Mouse (Mus musculus): ENCODE data around the gene Ifrd2.

Gene Ifrd2

DNA sequence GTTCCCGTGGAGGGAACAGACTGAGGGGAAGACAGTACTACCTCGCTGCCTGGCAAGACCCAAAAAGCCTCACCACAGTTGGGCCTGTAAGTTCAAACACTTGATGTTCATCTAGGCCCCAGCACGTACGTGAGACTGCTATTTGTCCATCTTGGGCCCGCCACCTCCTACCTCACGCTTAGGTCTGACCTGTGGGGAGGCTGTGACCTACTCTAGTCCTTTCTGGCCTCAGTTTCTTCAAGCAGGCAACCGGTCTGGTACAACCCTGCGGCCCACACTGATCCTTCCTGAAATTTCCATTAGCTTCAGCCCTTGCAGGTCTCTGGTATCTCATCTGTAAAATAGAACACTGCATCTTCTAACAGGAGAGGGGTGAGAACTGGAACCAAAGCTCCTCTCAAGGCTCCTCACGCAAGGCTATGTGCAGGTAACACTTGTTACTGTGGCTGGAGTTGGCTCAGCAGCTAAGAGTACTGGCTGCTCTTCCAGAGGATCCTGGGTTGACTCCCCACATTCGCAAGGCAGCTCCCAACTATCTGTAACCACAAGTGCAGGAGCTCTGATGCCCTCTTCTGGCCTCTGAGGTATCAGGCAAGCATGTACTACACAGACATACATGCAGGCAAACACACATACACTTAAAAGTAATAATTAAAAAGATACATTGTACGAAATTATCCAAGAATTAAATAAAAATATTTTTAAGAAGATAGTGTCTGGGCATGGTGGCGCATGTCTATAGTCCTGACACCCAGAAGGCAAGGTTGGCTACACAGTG, 38.1 kb downstream of the Ifrd2 start:
- peak in 1 of 2 experiments; percentile 48 for DNase-seq

DNA sequence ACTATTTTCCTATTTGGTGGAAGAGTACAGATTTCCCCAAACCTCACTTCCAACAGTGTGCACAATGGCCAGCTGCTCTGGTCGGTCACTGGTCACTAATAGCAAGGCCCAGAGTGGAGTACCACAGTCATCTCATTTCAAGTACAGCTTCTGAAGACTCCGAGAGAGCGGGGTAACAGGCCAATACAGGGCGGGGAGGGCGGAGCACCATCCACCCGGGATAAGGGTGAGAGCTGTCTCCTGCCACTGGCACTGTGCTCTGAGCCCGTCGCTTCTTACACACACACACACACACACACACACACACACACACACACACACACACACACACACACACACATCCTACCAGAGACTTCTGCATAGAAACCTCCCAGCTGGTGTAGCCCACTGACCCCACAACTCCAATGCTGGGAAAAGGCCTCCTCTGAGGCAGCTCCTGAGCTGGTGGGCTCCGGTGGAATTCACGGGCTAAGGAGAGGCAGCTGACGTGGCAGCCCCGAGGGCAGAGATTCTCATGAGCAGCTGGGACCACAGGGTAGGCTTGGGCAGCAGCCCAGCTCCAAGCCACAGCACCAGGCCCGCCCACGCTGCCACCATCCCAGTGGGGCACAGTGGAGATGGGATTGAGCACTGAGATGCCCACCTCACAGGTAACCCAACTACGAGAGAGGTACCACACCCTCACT, 38.9 kb downstream of the Ifrd2 start:
- DNase-seq, result peak; percentile 33 to 40

DNA sequence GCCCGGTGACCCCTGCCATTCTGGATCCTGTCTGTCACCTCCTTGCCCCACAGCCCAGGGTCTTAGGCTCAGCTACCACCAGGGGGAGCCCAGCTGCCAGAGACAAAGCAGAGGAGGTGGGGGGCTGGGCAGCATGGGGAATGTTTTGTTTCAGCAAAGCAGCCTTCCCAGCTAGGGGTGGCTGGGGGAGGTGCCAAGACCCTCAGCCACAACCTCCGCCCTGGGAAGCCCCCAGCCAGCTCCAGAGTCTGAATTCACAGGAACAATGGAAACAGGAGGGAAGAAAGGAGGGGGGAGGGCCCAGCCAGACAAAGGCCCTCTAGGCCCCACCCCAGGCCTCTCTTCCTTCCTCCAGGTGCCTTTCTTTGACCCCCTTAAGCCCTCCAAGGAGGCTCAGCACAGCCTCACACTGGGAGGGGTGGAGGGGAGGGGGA, 39.4 kb downstream of the Ifrd2 start:
- DNase-seq, result peak; percentile 81 to 92

DNA sequence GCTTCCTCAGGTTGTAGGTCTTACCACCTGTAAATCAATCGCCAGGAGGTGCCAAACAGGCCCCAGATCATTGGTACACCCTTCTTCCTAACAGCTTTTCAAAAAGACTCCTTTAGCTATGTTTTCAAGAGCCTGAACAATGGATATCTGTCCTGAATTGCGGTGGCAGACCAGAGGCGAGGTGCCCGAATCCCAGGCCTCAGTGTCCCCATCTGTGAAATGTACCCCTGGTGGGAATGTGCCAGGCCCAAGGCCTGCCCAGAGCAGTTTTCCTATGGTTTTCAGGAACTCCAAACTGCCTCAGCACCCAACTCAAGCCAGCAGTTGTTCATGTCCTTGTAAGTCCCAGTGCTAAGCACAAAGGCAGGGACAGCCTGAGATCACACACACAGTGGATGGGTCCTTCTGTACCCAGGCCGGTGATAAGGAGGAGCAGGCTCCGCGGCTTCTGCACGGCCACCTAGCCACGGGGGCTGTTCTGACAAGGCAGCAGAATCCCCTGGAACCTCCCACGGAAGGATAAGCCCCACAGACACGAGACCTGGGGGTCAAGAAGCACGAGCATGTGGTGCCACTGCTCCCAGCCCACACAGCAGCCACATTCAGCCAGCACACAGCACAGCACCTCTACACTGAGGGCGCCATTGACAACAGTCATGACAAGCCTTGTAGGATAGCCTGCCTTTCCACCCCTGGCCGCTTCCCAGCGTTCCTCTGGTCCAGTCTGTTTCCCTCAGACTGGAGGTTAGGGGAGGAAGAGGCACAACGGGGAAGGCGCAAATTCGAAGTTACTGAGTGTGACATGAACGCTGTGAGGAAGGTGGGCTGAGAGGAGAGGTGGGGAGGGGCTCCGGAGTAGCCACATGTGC, 40.2 kb downstream of the Ifrd2 start:
- DNase-seq, result peak in 1 of 2 experiments; percentile 34

DNA sequence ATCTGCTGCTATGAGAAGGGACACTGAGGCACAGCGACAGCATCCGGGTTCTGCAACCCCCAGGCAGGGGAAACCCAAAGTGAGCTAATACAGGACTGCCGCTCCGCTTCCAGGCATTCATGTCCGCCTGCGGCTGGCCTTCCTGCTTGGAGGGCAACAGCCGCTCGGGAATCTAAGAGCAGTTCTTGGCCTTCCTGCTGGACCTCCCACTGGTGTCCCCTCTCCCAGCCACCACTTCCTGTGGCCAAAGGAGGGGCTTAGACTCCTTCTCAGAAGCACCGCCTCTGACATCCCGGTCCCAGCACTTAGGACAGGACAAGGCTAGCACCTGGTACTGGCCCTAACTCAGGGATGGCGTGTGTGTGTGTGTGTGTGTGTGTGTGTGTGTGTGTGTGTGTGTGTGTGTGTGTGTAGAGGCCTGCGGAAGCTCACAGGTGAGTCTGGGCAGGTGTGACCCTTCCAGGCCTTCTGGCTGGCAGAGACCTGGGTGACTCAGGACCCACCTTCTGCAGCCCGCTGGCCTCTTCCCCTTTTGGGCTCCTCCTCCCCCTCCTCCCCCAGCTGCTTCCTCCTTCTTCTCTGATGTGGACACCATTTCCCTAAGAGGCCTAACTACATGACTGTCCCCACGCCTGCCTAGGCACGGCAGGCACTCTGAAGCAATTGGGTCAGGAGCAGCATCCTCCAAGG, 41.4 kb downstream of the Ifrd2 start:
- peak in 1 of 2 experiments; percentile 28 for DNase-seq

DNA sequence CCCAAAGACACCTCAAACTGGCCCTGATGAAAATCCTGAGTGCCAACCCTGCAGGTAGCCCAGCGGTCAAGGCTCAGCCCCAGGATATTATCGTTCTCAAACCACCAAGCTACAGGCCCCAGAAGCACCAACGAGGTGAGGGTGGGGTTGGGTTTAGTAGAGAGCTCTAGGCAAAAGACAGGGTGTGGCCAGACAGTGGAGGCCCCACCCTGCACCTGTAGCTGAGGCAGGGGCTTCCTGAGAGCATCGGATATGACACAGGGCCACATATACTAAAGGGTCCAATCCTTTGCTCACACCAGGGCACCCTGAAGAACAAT, 41.9 kb downstream of the Ifrd2 start:
- DNase-seq, result no peak

DNA sequence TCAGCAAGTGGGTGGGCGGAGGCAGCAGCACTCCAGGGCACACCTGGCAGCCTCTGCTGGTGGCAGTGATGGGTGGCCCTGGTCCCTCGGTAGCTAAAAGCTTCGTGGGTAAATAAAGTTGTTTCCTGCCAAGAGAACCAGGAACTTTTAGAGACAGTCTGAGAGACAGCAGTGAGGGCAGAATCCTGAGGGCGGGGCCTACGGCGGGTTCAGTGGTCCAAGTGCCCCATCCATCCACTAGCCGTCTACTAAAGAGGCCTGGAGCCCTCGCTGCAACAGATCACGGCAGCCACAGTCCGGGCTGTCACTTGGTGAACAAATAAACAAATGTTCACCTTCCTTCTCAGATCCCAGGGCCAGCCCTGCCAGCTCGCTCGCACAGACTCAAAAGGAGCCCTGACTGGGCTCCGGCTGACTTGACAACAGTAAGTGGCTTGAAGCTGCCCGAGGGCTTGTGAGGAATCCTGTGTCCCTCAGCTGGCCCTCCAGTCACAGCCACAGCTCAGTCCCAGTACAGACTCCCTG, 42.5 kb downstream of the Ifrd2 start:
- peak in 1 of 2 experiments; percentile 23 for DNase-seq

DNA sequence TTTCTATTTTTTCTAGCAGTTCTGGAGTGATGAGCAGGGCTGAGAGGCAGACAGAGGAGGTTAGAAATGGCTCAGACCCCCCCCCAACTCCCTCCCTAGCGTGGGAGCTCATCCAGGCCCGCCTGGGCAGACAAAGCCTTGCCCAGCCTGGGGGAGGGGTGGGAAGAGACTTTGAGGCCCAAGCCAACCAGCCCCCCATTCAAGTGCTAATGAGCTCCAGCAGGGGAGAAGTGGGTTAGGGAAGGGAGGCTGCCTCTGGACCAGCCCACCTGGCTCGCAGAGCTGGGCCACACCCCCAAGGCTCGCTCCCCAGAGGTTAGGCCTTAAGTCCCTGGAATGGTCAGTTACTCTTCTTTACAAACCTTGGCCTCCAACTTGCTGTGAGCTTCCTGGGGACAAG, 43.1 kb downstream of the Ifrd2 start:
- no peak for DNase-seq

DNA sequence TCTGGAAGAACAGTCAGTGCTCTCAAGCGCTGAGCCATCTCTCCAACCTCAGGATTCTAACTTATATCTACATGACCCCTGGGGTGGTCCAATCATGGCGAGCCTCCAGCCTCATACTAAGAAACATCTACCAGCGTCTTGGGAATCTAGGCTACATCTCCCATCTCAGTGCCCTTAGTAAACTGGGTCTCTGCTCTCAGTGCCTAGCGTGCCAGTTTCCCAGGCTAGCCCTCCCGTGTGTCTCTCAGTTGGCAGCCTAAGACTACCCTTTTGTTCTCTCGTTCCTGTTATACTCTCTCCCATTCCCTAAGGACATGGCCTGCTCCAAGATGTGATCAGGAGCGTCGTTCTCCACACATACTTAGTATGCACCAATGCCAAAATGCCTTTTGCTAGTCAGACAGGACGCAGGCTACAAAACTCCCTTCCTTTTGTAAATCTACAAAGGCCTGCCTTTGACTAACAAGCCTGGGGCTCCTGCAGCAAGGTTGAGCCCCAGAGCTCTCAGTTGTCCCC, 43.9 kb downstream of the Ifrd2 start:
- DNase-seq, result no peak

DNA sequence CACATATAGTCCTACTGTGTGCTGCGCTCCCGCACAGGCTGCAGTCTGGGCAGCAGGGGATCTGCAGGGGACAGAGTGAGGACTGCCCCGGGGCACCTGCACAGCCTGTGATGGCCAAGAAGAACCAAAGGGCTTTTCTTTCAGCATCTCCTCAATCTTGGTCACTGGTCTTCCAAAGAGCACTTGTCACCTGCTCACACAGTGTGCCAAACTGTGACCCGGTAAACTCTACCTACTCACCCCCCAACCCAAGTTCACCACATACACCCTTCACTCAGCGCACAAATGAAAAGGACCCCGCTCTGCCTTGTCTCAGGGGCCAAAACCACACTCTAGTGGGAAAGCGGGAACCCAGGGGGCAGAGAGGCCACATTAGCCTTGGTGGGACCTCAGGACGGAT, 44.4 kb downstream of the Ifrd2 start:
- peak in 1 of 2 experiments; percentile 2 for DNase-seq

DNA sequence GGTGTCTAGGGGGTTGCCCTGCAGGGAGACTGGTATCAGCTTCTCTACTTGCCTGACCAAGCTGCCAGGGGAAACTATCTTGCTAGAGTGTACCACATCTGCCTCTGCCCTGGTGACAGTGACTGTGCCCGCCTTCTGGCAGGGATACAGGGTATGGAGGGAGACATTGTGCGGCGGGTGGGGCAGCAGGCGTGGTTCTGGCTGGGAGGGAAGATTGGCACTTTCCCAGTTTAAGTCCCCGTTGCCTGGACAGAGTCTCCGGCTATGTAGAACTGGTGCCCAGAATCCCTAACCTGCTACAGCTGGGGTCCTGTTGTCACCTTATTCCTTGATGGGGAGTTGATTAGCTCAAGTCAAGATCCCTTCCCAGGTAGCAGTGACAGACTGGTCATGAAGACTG, 45.0 kb downstream of the Ifrd2 start:
- DNase-seq, result no peak

DNA sequence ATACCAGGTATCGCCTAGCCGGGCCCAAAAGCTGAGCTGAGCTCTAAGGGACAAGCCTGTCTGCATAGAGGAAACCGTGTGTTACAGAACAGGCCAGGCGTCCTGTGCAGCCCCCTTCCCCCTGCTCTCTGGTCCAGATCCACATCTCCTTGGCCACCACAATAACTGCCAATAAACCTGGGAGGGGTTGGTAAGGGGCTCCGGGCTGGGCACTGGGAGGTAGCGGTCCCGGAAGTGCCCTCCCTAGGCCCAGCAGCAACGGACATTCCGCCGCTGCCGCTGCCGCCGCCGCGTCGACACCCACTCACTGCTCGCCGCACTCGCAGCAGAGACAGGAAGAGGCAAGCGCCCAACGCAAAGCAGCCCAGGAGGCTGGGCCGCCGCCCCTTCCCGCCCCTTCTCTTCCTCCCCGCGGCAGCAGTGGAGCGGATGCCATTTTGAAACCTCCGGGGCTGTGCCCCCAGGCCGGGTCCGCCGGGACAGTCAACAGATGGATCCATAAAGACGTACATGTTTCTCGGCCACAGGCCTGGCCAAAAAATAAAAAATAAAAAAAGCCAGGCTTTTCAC, 45.7 kb downstream of the Ifrd2 start:
- DNase-seq, result peak; percentile 50 to 55

DNA sequence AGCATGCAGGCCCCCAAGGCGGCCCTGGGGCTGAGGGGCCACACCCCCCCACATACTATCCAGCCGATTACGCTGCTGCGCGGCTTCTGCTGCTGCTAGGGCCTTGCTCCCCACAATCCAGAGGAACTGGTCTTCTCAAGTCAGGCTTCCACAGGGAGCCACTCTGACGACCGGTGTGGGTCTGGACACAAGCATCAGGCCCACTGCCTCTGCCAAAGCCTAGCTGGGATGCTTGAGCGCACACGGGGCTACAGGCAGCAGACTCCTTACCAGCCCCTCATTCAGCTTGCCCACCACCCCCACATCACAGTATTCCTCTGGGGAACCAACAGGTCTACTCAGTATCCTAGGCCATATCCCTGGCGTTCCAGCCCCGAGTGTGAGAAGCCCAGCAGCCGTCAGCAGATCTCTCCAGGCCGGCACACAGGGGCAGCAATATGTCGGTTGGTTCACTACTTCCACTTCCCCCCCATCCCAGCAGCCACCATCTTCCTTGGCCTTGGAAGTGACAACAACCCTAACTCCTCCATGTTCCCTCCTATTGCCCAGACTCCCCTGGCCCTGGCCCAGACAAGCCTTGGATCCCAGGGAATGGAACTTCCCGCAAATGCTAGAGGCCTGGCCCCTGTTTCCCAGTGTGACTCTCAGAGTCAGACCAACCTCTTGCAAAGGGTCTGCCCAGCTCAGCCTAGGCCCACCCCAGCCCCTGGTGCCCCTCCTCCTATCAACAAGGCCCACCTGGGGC, 46.4 kb downstream of the Ifrd2 start:
- peak in 1 of 2 experiments; percentile 37 for DNase-seq

DNA sequence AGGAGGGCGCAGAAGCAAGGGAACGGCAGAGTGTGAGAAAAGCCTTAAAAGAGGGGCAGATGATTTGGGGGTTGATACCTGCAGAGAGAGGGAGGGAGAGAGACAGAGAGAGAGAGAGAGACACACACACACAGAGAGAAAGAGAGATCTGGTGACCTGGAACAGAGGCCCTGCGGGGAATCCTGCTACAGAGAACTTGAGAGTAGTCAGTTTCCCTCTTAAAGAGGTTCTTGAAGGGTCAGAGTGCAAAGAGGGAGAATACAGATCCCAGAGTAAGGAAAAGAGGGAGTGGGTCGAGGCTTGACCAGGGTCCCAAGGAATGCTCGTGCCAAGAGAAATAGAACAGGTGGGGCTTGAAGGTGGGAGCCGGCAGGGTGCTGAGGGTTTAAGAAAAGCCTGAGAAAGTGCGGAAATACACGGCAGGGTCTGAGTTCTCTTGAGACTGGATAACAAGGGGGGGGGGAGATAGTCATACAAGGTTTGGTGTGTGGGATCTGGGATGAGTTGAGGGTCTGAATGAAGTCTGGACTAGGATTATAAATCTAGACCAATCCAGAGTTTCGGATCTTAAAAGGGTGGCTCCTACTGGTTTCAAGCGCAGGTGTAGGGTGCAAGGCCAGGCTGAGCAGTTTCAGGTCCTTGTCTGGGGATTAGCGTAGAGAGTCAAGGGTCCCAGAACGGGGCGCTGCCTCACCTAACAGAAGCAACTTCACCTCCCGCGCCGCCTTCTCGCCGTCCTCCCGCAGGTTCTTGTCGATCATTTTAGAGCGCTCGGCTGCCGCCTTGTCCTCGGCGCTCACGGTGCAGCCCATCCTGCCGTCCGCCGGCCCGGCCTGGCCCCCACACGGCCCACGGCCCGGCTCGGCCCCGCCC, 47.2 kb downstream of the Ifrd2 start:
- no peak for DNase-seq

DNA sequence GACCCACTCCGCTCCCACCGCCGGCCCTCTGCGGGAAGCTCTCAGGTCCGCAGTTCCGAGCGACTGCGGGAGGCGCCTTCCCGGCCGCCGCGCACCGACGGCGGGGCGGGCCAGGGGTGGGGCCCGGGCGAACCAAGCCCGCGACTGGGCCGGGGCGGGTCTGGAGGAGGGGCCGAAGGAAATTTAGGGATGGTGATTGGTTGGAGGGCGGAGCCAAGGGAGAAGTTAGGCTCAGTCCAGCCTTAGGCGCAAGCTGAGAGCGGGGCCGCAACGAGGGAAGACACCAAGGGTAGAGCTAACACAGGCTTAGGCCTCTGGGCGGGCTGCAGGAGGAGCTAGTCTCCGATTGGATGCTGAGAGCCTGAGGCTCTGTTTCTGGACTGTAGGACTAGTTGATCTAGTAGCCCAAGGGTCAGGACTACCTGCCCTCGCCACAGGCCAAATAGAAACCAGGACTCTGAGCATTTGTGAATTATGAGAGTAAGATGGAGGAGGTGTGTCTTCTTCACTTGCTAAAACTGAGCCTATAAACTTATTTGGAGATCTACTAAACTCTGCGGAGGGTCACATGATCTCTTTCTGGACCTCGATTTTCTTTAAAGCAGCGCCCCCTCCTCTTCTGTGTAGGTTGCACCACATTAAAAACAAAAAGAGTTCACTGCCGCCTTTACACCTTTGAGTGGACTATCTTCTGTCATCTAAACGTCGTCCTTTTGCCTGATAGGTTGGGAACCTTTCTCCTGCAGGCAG, 48.0 kb downstream of the Ifrd2 start, which contains the start of gene Gnai2:
Gene Gnai2, minus strand, starts transcription at position 89 of the 750 bp plus-strand sequence.
- peak; percentile 90 to 92 for DNase-seq

DNA sequence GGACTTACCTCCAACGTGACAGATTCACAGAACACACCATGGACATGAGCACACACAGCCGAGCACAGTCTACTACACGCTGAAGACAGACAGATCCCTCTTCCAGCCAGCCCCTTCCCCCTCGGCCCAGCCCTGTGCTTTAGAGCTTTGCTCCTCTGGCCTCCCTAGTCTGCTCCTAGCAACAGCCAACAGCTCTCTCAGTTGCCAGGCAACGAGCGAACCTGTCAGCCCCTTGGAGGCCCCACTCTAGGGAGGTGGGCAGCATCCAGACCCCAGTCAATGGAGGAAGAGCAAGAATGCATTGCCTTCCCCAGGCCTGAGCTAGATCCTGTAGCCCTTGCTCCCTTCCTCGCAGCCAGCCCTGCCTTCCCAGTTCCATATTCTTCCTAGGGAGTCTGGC, 49.6 kb downstream of the Ifrd2 start:
- DNase-seq, result no peak

DNA sequence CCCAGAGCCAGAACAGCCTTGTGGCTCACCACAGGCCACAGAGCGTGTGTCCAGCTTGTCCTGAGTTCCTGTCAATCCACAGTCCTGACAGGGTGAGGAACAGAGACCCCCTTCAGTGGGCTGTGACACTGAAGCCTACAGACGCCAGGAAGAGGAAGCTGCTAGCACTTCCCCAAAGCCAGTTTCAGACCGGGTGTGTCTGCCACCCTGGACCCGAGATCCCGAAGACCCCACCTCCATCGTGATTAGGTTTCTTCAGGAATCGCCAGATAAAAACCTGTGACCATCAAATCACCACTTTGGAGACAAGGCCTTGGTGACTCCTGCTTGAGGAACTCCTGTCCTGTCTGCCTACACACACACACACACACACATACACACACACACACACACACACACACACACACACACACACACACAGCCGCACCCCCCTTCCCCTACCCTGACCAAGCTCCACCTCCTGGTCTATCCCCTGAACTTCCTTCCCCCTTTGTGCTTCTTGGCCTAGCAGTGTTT, 52.9 kb downstream of the Ifrd2 start:
- DNase-seq, result no peak

DNA sequence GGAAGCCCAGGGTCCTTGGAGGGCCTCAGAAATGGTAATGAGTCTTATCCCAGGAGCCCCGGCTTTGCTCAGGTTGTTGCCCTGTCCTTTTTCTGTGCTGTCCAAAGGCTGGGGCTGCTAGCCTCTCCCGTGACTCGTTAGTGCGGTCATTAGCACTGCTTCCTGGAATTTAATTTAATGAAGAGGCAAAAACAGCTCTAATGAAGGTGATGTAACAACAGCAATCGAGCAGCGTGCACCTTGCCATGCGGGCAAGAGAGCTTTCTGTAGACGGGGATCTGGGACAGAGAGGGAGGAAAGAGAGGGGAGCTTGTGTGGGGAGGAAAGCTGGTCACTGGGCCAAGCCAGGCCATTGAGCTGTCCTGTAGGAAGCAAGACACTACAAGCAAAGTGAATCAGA, 54.2 kb downstream of the Ifrd2 start:
- DNase-seq, result no peak

All from cerebellum, postnatal 14 days (tissue).